Mouse (Mus musculus): ENCODE results near the gene Mapkapk2.

GRCm38 (mm10) chr1:131054251-131054650 lies 43.4 kb downstream of the Mapkapk2 start:
- TF ChIP-seq CTCF (IDR thresholded peaks at IDR 0.05; ENCODE audit: low read depth, low read length) (no peak), POLR2A (IDR thresholded peaks at IDR 0.05; ENCODE audit: insufficient read depth, low read length) (no peak)

Data from ES-Bruce4 (cell line).